Mouse (Mus musculus) kidney, adult 2 months (tissue): ENCODE measurements around the gene Pan3.

Source experiments
- CTCF ChIP-seq: fragments of 200-500 bp; conservative IDR thresholded peaks from 2 replicates; pipeline ENCODE4 v1.5.1; 2011; ENCODE audit warnings: low read depth, mild to moderate bottlenecking, control low read depth, low read length, moderate library complexity, mixed read lengths; ENCODE audit not compliant: insufficient read depth, insufficient read length
- POLR2A ChIP-seq: fragments of 200-500 bp; IDR thresholded peaks from one replicate; pipeline ENCODE4 v1.6.1; 2011; ENCODE audit warnings: low read depth, low read length, control low read depth

GRCm38 (mm10) chr5:147477106-147477505 lies 47.1 kb downstream of the Pan3 start:
- TF ChIP-seq CTCF (no peak), POLR2A (no peak)
